Mouse (Mus musculus) CH12.LX (cell line): ENCODE measurements at regions not wholly inside any gene's neighbourhood (a gene's known extent, or its start where the extent isn't known, plus 50 kb on each side); places are given as distances from the start of the nearest gene placed in this dataset.

Source experiments
- DNase-seq: peaks from one replicate; pipeline ENCODE4 v3.0.0-alpha.2; 2013; ENCODE audit errors: extremely low read depth
- H3K27ac ChIP-seq: 2 replicates; pipeline ENCODE4 v1.5.1; 2012; ENCODE audit warnings: low read depth, mild to moderate bottlenecking, control low read depth, moderate library complexity; ENCODE audit not compliant: insufficient read depth
- H3K27me3 ChIP-seq: replicated peaks from 2 replicates; pipeline ENCODE3; 2012; ENCODE audit warnings: inconsistent platforms
- H3K36me3 ChIP-seq, 2 experiments: replicated peaks in 1 of 2; 2 replicates each; pipeline versions ENCODE3 to v1.6.1; 2012; ENCODE audit warnings: inconsistent platforms in 1 of 2, low read length in 1 of 2, mild to moderate bottlenecking in 1 of 2, mixed read lengths in 1 of 2, moderate library complexity in 1 of 2; ENCODE audit not compliant: control insufficient read depth in 1 of 2, insufficient read depth in 1 of 2
- H3K4me1 ChIP-seq, 2 experiments: 2 replicates each; pipeline ENCODE4 v1.6.1; 2012; ENCODE audit warnings: inconsistent platforms in 1 of 2, moderate library complexity in 1 of 2; ENCODE audit not compliant: insufficient read depth in 2 of 2, control insufficient read depth in 1 of 2
- H3K4me2 ChIP-seq: 2 replicates; pipeline ENCODE4 v1.6.1; 2012; ENCODE audit warnings: low read depth, mild to moderate bottlenecking, control low read depth; ENCODE audit not compliant: poor library complexity, insufficient read depth, severe bottlenecking
- H3K4me3 ChIP-seq, 3 experiments: fragments of 150-350 bp in 1 of 3; sonication (generic) in 1 of 3; replicated peaks in 1 of 3; 2 replicates each; pipeline versions ENCODE3 to v1.5.1; 2011 to 2012; ENCODE audit warnings: low read depth in 2 of 3, low read length in 2 of 3, mild to moderate bottlenecking in 2 of 3, moderate library complexity in 2 of 3, control low read depth in 1 of 3, improper control_type of control experiment in 1 of 3, inconsistent platforms in 1 of 3, mixed read lengths in 1 of 3; ENCODE audit not compliant: poor library complexity in 1 of 3
- H3K79me2 ChIP-seq: replicated peaks from 2 replicates; pipeline ENCODE4 v1.6.1; 2012; ENCODE audit warnings: mild to moderate bottlenecking, moderate library complexity; ENCODE audit not compliant: control insufficient read depth, poor library complexity, insufficient read depth, severe bottlenecking; ENCODE audit errors: extremely low read depth
- H3K9ac ChIP-seq: 2 replicates; pipeline ENCODE4 v1.6.1; 2012; ENCODE audit warnings: low read depth, mild to moderate bottlenecking, control low read depth, moderate library complexity; ENCODE audit not compliant: insufficient read depth
- H3K9me3 ChIP-seq: replicated peaks from 2 replicates; pipeline ENCODE3; 2012; ENCODE audit warnings: low read length, inconsistent platforms, mixed read lengths
- CHD1 ChIP-seq: IDR thresholded peaks from 2 replicates; pipeline ENCODE4 v1.6.1; 2012; ENCODE audit warnings: low read depth, low read length, improper control_type of control experiment, inconsistent platforms
- CTCF ChIP-seq, 2 experiments: IDR thresholded peaks in 1 of 2; conservative IDR thresholded peaks in 1 of 2; 2 replicates each; pipeline ENCODE4 v1.5.1; 2011 to 2012; ENCODE audit warnings: low read depth in 2 of 2, low read length in 2 of 2, improper control_type of control experiment in 1 of 2, inconsistent platforms in 1 of 2, mild to moderate bottlenecking in 1 of 2, moderate library complexity in 1 of 2
- E2F4 ChIP-seq: IDR thresholded peaks from 2 replicates; pipeline ENCODE4 v1.6.1; 2011; ENCODE audit warnings: low read depth, low read length, improper control_type of control experiment; ENCODE audit not compliant: insufficient replicate concordance
- ELF1 ChIP-seq: IDR thresholded peaks from 2 replicates; pipeline ENCODE4 v1.6.1; 2014; ENCODE audit warnings: low read depth, mild to moderate bottlenecking, inconsistent platforms, low read length, improper control_type of control experiment
- EP300 ChIP-seq: IDR thresholded peaks from 2 replicates; pipeline ENCODE4 v1.6.1; 2011; ENCODE audit warnings: low read length, improper control_type of control experiment
- ETS1 ChIP-seq: conservative IDR thresholded peaks from 2 replicates; pipeline ENCODE4 v1.6.1; 2012; ENCODE audit warnings: low read depth, mild to moderate bottlenecking, inconsistent platforms, low read length, improper control_type of control experiment, moderate library complexity
- GABPA ChIP-seq: IDR thresholded peaks from 2 replicates; pipeline ENCODE4 v1.6.1; 2012; ENCODE audit warnings: low read depth, low read length, improper control_type of control experiment, inconsistent platforms; ENCODE audit not compliant: insufficient replicate concordance
- HCFC1 ChIP-seq: IDR thresholded peaks from 2 replicates; pipeline ENCODE4 v1.6.1; 2012; ENCODE audit warnings: low read depth, mild to moderate bottlenecking, inconsistent platforms, low read length, improper control_type of control experiment
- JUND ChIP-seq: conservative IDR thresholded peaks from 2 replicates; pipeline ENCODE4 v1.6.1; 2011; ENCODE audit warnings: low read depth, low read length, improper control_type of control experiment
- MAZ ChIP-seq: IDR thresholded peaks from 2 replicates; pipeline ENCODE4 v1.6.1; 2012; ENCODE audit warnings: low read depth, mild to moderate bottlenecking, inconsistent platforms, low read length, improper control_type of control experiment, moderate library complexity
- MEF2A ChIP-seq: IDR thresholded peaks from 2 replicates; pipeline ENCODE4 v1.6.1; 2014; ENCODE audit warnings: low read depth, mild to moderate bottlenecking, inconsistent platforms, low read length, improper control_type of control experiment, borderline replicate concordance
- MYC ChIP-seq: IDR thresholded peaks from 2 replicates; pipeline ENCODE4 v1.6.1; 2011; ENCODE audit warnings: low read depth, mild to moderate bottlenecking, improper control_type of control experiment, low read length
- NELFE ChIP-seq: IDR thresholded peaks from 2 replicates; pipeline ENCODE4 v1.6.1; 2011; ENCODE audit warnings: low read depth, low read length, improper control_type of control experiment
- NRF1 ChIP-seq: IDR thresholded peaks from 2 replicates; pipeline ENCODE4 v1.6.1; 2014; ENCODE audit warnings: low read depth, mild to moderate bottlenecking, inconsistent platforms, low read length, improper control_type of control experiment, moderate library complexity
- PAX5 ChIP-seq: IDR thresholded peaks from 2 replicates; pipeline ENCODE4 v1.6.1; 2012; ENCODE audit warnings: low read length, inconsistent platforms, mixed read lengths
- POLR2A ChIP-seq: IDR thresholded peaks from 2 replicates; pipeline ENCODE4 v1.6.1; 2011; ENCODE audit warnings: low read depth, mild to moderate bottlenecking, improper control_type of control experiment, low read length
- RAD21 ChIP-seq: IDR thresholded peaks from 2 replicates; pipeline ENCODE4 v1.6.1; 2011; ENCODE audit warnings: low read depth, mild to moderate bottlenecking, low read length, improper control_type of control experiment, moderate library complexity
- TCF12 ChIP-seq: IDR thresholded peaks from 2 replicates; pipeline ENCODE4 v1.6.1; 2014; ENCODE audit warnings: low read depth, mild to moderate bottlenecking, inconsistent platforms, low read length, improper control_type of control experiment
- USF2 ChIP-seq: conservative IDR thresholded peaks from 2 replicates; pipeline ENCODE4 v1.6.1; 2011; ENCODE audit warnings: low read depth, low read length, improper control_type of control experiment
- dilution Hi-C: fragments of 300-500 bp; cut with MboI; formaldehyde crosslinking; loops from 2 replicates; pipeline ENCODE4 v1.14.3; 2020; ENCODE audit warnings: low sequenced_read_pairs; ENCODE audit not compliant: extremely low pct_unique_long_range_greater_than_20kb, extremely low pct_ligation_motif_present
- in situ Hi-C: fragments of 300-500 bp; cut with MboI; formaldehyde crosslinking; loops from 3 replicates; pipeline ENCODE4 v1.14.3; 2019; ENCODE audit warnings: low sequenced_read_pairs, low pct_ligation_motif_present, low pct_unique_long_range_greater_than_20kb, mixed read lengths

DNA sequence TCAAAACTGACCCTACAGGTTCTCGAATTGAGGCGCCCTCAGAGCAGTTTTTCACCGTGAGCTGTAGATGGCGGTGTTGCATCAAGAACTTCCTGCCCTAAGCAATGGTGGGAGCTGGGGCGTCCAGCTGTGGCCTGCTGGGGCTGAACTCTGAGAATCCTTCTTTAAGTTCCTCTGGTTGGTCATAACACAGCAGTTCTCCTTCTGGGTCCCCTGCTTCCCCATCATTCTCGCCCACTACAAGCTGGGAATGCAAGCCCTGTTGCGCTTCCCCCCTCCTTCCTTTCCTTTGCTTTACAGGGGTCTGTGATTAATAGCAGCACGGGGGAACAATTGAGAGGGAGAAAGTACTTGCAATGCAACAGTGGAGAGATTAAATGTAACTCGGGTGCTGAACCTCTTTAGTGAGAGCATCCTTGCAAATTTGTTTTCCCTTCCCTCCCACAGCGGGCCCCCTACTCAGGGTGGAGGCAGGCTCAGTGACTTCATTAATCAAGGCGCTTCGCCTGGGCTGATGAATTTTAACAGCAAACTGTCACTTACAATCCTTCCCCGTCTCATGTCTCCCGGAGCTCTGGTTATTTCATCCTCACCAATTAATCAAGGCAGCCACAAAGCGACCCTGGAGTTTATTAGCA is 794.3 kb upstream of the Api5 start:
- no peak overlapping the region for H3K4me3 ChIP-seq
- H3K36me3 ChIP-seq: no peaks in the 10 kb centered on the region
- H3K79me2 ChIP-seq: no peaks in the 10 kb centered on the region
- DNase-seq: no peak
- in situ Hi-C loops (no loop called here), dilution Hi-C loops (no loop called here)
- no peak overlapping the region for H3K27ac ChIP-seq
- H3K9ac ChIP-seq: no peak overlapping the region
- TF ChIP-seq ETS1: no peak
- TF ChIP-seq HCFC1: no peak
- TF ChIP-seq POLR2A: no peak
- TF ChIP-seq USF2: no peak
- TF ChIP-seq E2F4: no peak
- no peak for TF ChIP-seq JUND
- TF ChIP-seq MYC: no peak
- TF ChIP-seq TCF12: no peak
- TF ChIP-seq CTCF (conservative IDR thresholded peaks at IDR 0.05 in 1 of 2, IDR thresholded peaks at IDR 0.05 in 1 of 2; ENCODE audit: low read depth in 2 of 2, low read length in 2 of 2): no peak
- TF ChIP-seq PAX5: no peak
- no peak for TF ChIP-seq RAD21
- H3K27me3 ChIP-seq: no peaks in the 10 kb centered on the region
- H3K4me1 ChIP-seq: no peaks in the 10 kb centered on the region
- H3K9me3 ChIP-seq: peaks cover 54% of the 10 kb centered on the region
- no peak overlapping the region for H3K4me2 ChIP-seq

- dilution Hi-C loops: no loop called here
- peaks cover 53% of the 10 kb centered on the region for H3K9me3 ChIP-seq
- TF ChIP-seq NRF1: no peak
- no peak for TF ChIP-seq CHD1
- TF ChIP-seq GABPA: no peak
- TF ChIP-seq, all 38 proteins: peak for 0
- no peaks in the 10 kb centered on the region for H3K36me3 ChIP-seq
- no peaks in the 10 kb centered on the region for H3K79me2 ChIP-seq
- DNase-seq: no peak
- no peak overlapping the region for H3K4me2 ChIP-seq
- H3K27ac ChIP-seq: no peak overlapping the region
- no peaks in the 10 kb centered on the region for H3K27me3 ChIP-seq
- H3K4me3 ChIP-seq: no peak overlapping the region
- in situ Hi-C loops: no loop called here
- H3K9ac ChIP-seq: no peak overlapping the region
- no peaks in the 10 kb centered on the region for H3K4me1 ChIP-seq
Observed at GRCm38 (mm10) chr2:95231739-95232134, 793.8 kb upstream of the Api5 start.

GRCm38 (mm10) chr2:95229386-95229785 is 791.5 kb upstream of the Api5 start:
- dilution Hi-C loops: no loop called here
- no peak overlapping the region for H3K9ac ChIP-seq
- DNase-seq: no peak
- peaks cover 59% of the 10 kb centered on the region for H3K9me3 ChIP-seq
- no peak overlapping the region for H3K27ac ChIP-seq
- H3K79me2 ChIP-seq: no peaks in the 10 kb centered on the region
- no peaks in the 10 kb centered on the region for H3K27me3 ChIP-seq
- in situ Hi-C loops: no loop called here
- TF ChIP-seq NRF1 (no peak), MEF2A (no peak), NELFE (no peak), PAX5 (no peak), EP300 (no peak), MYC (no peak), HCFC1 (no peak), ELF1 (no peak), E2F4 (no peak), MAZ (no peak)
- H3K4me2 ChIP-seq: no peak overlapping the region
- H3K4me3 ChIP-seq: no peak overlapping the region
- H3K36me3 ChIP-seq: no peaks in the 10 kb centered on the region
- no peaks in the 10 kb centered on the region for H3K4me1 ChIP-seq
